Mouse (Mus musculus) lung, embryonic 16.5 days (tissue): ENCODE data around the gene Kcnh4. TPM values are rescaled to one million over a fixed set of nuclear protein-coding genes. Genes with fewer than 3 reads are reported as not detected.

Experiments used
- ATAC-seq: fragments of 200-750 bp; cut with Nextera tagmentation; 2 replicates; pipeline ENCODE4 v1.8.0; 2017; ENCODE audit warnings: low read depth, mild to moderate bottlenecking, moderate library complexity
- H3K27ac ChIP-seq: fragments of 300-500 bp; sonication (generic); 2 replicates; pipeline ENCODE4 v1.5.1; 2014; ENCODE audit warnings: mild to moderate bottlenecking, control low read depth, low read length
- H3K27me3 ChIP-seq: fragments of 300-500 bp; sonication (generic); 2 replicates; pipeline ENCODE4 v1.6.1; 2014; ENCODE audit warnings: low read depth, low read length, mixed read lengths; ENCODE audit not compliant: control insufficient read depth, insufficient read depth
- H3K36me3 ChIP-seq: fragments of 300-500 bp; sonication (generic); 2 replicates; pipeline ENCODE4 v1.6.1; 2014; ENCODE audit warnings: low read length; ENCODE audit not compliant: control insufficient read depth, insufficient read depth
- H3K4me1 ChIP-seq: fragments of 300-500 bp; sonication (generic); replicated peaks from 2 replicates; pipeline ENCODE4 v1.6.1; 2014; ENCODE audit warnings: low read length, mixed read lengths; ENCODE audit not compliant: control insufficient read depth, insufficient read depth
- H3K4me2 ChIP-seq: fragments of 300-500 bp; sonication (generic); 2 replicates; pipeline ENCODE4 v1.6.1; 2014; ENCODE audit warnings: low read depth, low read length, control low read depth
- H3K4me3 ChIP-seq: fragments of 300-500 bp; sonication (generic); 2 replicates; pipeline ENCODE4 v1.5.1; 2014; ENCODE audit warnings: mild to moderate bottlenecking, low read length, control low read depth
- H3K9ac ChIP-seq: fragments of 300-500 bp; sonication (generic); 2 replicates; pipeline ENCODE4 v1.6.1; 2014; ENCODE audit warnings: low read length, control low read depth
- H3K9me3 ChIP-seq: fragments of 300-500 bp; sonication (generic); 2 replicates; pipeline ENCODE4 v1.6.1; 2016; ENCODE audit warnings: low read length; ENCODE audit not compliant: control insufficient read depth
- WGBS: fragments of 180-500 bp; shearing (Covaris S2); extraction: QIAGEN DNeasy Blood & Tissue Kit; methylation state at CpG from one replicate; pipeline ENCODE4 v1.1.7; 2014; 5-methylcytosine and 5-hydroxymethylcytosine counted together
- polyA plus RNA-seq: library from polyadenylated mRNA; unstranded; fragments of >200 nt; fragmentation: Nextera tagmentation; extraction: Ambion mirVana; gene quantifications from 2 replicates; pipeline ENCODE4 v1.2.1, GENCODE M21; 2015

Gene Kcnh4
- polyA plus RNA-seq, 1 experiment from 2014 or later, result not detected

GRCm38 (mm10) chr11:100770646-100771408 lies 11.1 kb upstream of the Kcnh4 start, which contains the start of gene Ghdc:
Gene Ghdc, minus strand, starts transcription at chr11:100770957.
- peak within 1 kb of the TSS; percentile 75 for H3K4me2 ChIP-seq
- peaks cover 6% of the 10 kb centered on the region for H3K4me1 ChIP-seq
- ATAC-seq, result peak; percentile 84
- 0 out of 2 replicates have a peak within 1 kb of the TSS, but pooled peaks have one; percentile 63 for H3K27ac ChIP-seq
- no peaks in the 10 kb centered on the region for H3K9me3 ChIP-seq
- peak within 1 kb of the TSS; percentile 83 for H3K9ac ChIP-seq
- 12% methylated on average over 17 of the region's 17 CpGs for WGBS
- H3K36me3 ChIP-seq, result no peaks in the 10 kb centered on the region
- no peaks in the 10 kb centered on the region for H3K27me3 ChIP-seq
- H3K4me3 ChIP-seq, result peak within 1 kb of the TSS; percentile 70

- 53% methylated on average over 6 of the region's 6 CpGs for WGBS
- H3K36me3 ChIP-seq, result no peaks in the 10 kb centered on the region
- H3K27me3 ChIP-seq, result no peaks in the 10 kb centered on the region
- peak overlapping the region; percentile 83 for H3K9ac ChIP-seq
- peak overlapping the region; percentile 70 for H3K4me3 ChIP-seq
- H3K4me1 ChIP-seq, result peaks cover 6% of the 10 kb centered on the region
- no peak overlapping the region for H3K27ac ChIP-seq
- H3K4me2 ChIP-seq, result peak overlapping the region; percentile 75
- no peaks in the 10 kb centered on the region for H3K9me3 ChIP-seq
- peak; percentile 11; the same call in 1 of the 2 replicates for ATAC-seq
These were observed 10.2 kb upstream of the Kcnh4 start for GRCm38 (mm10) chr11:100769980-100770379.

DNA sequence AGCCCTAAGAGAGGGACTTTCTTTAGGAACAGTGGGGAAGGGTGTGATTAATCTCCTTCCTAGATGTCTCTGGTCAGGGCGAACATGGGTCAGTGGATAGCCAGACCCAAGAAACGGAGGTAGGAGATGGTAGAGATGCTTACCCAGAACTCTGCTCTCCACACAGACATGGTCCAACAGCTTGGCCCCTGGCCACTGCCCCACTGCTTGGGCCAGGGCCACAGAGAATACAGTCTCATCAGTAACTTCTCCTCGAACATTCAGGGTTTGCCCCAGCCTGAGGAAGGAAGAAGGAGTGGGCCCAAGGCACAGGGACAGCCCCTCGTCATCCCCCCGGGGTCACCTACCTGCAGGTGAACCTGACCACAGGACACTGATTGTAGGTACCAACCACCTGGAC lies 8.1 kb upstream of the Kcnh4 start:
- ATAC-seq, result no peak
- H3K4me2 ChIP-seq, result no peak overlapping the region
- WGBS, result 84% methylated on average over 5 of the region's 5 CpGs
- H3K9ac ChIP-seq, result no peak overlapping the region
- no peaks in the 10 kb centered on the region for H3K36me3 ChIP-seq
- H3K4me1 ChIP-seq, result peaks cover 6% of the 10 kb centered on the region
- no peak overlapping the region for H3K4me3 ChIP-seq
- no peak overlapping the region for H3K27ac ChIP-seq
- H3K27me3 ChIP-seq, result peaks cover 1% of the 10 kb centered on the region; the same call in 1 of the 2 replicates
- no peaks in the 10 kb centered on the region for H3K9me3 ChIP-seq

- H3K4me3 ChIP-seq, result no peak overlapping the region
- no peak overlapping the region for H3K27ac ChIP-seq
- ATAC-seq, result no peak
- H3K9ac ChIP-seq, result no peak overlapping the region
- H3K4me2 ChIP-seq, result no peak overlapping the region
- peaks cover 2% of the 10 kb centered on the region; the same call in 1 of the 2 replicates for H3K27me3 ChIP-seq
- no peaks in the 10 kb centered on the region for H3K36me3 ChIP-seq
- H3K9me3 ChIP-seq, result no peaks in the 10 kb centered on the region
- H3K4me1 ChIP-seq, result peaks cover 6% of the 10 kb centered on the region
- 72% methylated on average over 9 of the region's 9 CpGs for WGBS
These were observed 7.0 kb upstream of the Kcnh4 start for GRCm38 (mm10) chr11:100766726-100767125.

DNA sequence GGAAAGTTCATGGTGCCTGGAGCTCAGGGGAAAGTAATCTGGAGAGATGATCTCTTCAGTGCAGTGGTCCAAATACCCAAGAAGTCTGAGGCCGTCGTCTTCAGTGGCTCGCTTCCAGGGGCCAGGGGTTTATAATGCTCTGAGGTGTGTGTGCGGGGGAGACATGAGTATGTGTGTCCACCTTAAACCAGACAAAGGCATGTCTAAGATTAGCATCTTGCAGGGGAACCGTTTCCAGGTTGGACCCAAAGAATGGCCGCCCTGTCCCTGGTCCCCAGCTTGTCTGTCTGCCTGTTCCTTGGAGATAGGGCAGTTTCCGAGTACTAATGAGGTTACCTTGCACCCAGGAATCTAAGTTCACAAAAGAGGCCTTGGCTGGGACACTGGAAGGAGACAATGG lies 3.1 kb upstream of the Kcnh4 start, which contains the start of gene Hcrt:
Gene Hcrt, minus strand, starts transcription at position 101 of the 400 bp plus-strand sequence.
- Histone ChIP-seq H3K4me2 (peak within 1 kb of the TSS; percentile 88), H3K27ac (no peak within 1 kb of the TSS), H3K9me3 (no peaks in the 10 kb centered on the region), H3K9ac (peak within 1 kb of the TSS; percentile 55), H3K4me1 (peaks cover 7% of the 10 kb centered on the region), H3K4me3 (peak within 1 kb of the TSS; percentile 55), H3K36me3 (no peaks in the 10 kb centered on the region), H3K27me3 (peaks cover 22% of the 10 kb centered on the region)
- ATAC-seq, result no peak
- WGBS, result 80% methylated on average over 7 of the region's 7 CpGs

- Histone ChIP-seq H3K4me3 (peak overlapping the region; percentile 55), H3K27me3 (peaks cover 22% of the 10 kb centered on the region), H3K9me3 (no peaks in the 10 kb centered on the region), H3K36me3 (no peaks in the 10 kb centered on the region), H3K9ac (peak overlapping the region; percentile 55), H3K4me2 (peak overlapping the region; percentile 88), H3K27ac (no peak overlapping the region), H3K4me1 (peaks cover 7% of the 10 kb centered on the region)
- peak; percentile 71 for ATAC-seq
- WGBS, result under 1% methylated on average over 27 of the region's 27 CpGs
These were observed 1.9 kb upstream of the Kcnh4 start for GRCm38 (mm10) chr11:100761547-100762045.

DNA sequence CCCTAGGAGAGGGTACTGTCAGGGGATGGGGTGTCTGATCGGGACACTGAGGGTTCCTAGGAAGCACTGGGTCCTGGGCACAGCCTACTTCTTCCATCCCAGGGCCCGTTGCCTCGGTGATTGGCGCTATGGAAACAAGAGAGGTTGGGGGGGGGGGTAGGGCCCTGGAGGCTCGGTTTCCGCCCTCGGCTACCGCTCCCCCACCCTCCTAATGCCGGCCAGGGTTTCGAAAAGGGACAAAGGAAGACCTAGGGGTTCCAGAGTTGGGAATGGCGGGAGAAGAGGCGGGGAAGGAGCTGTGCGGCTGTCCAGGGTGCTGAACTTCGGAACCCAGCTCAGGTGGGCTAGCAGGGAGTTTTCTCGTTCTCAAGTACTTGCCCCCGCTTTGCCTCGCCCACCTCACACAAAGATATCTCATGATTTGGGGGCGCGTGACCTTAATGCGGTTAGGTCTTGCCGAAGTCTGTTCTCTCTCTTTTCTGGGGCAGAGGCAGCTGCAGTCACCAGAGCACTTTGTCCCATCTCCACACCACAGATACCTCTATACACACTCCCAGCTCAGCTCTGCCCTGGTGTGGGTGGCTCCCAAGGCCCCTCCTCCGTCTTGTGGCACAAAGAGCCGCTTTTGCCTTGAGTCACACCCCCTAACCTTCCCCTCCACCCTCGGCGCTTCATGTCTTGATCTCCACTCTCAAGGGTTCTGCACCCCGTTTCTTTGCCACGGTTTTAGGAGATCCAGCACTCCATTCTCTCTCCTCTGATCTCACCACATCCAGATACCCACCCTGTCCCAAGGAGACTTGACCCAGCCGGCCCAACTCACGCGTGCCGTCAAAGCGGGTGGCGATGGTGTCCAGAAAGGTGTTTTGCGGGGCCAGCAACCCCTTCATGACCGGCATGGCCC lies 783 bp downstream of the Kcnh4 start:
- H3K4me1 ChIP-seq, result peaks cover 7% of the 10 kb centered on the region
- H3K9me3 ChIP-seq, result no peaks in the 10 kb centered on the region
- ATAC-seq, result peak; percentile 24; the same call in 1 of the 2 replicates
- H3K27me3 ChIP-seq, result peaks cover 22% of the 10 kb centered on the region
- no peak overlapping the region for H3K9ac ChIP-seq
- no peaks in the 10 kb centered on the region for H3K36me3 ChIP-seq
- H3K4me3 ChIP-seq, result peak overlapping the region; percentile 39
- 2% methylated on average over 35 of the region's 35 CpGs for WGBS
- H3K4me2 ChIP-seq, result peak overlapping the region; percentile 60
- H3K27ac ChIP-seq, result no peak overlapping the region

GRCm38 (mm10) chr11:100757566-100757965 lies 2.2 kb downstream of the Kcnh4 start:
- 80% methylated on average over 12 of the region's 12 CpGs for WGBS
- no peak overlapping the region for H3K4me2 ChIP-seq
- H3K4me1 ChIP-seq, result peaks cover 7% of the 10 kb centered on the region
- no peaks in the 10 kb centered on the region for H3K36me3 ChIP-seq
- H3K27ac ChIP-seq, result no peak overlapping the region
- no peak for ATAC-seq
- H3K4me3 ChIP-seq, result no peak overlapping the region
- H3K27me3 ChIP-seq, result peaks cover 20% of the 10 kb centered on the region
- H3K9me3 ChIP-seq, result no peaks in the 10 kb centered on the region
- no peak overlapping the region for H3K9ac ChIP-seq

- WGBS, result 56% methylated on average over 6 of the region's 6 CpGs
- H3K4me2 ChIP-seq, result no peak overlapping the region
- H3K4me1 ChIP-seq, result peaks cover 7% of the 10 kb centered on the region
- no peaks in the 10 kb centered on the region for H3K36me3 ChIP-seq
- ATAC-seq, result no peak
- H3K4me3 ChIP-seq, result no peak overlapping the region
- no peak overlapping the region for H3K9ac ChIP-seq
- H3K27ac ChIP-seq, result no peak overlapping the region
- no peaks in the 10 kb centered on the region for H3K9me3 ChIP-seq
- H3K27me3 ChIP-seq, result peaks cover 20% of the 10 kb centered on the region
These were observed 3.3 kb downstream of the Kcnh4 start for GRCm38 (mm10) chr11:100756476-100756875.
